In genomic region chr5:122285029-122285766, GRCm38 (mm10) we compare ENCODE assay signal across 8 mouse cellular contexts. TPM values are rescaled to one million over a fixed set of nuclear protein-coding genes. Genes with fewer than 3 reads are reported as not detected.
DNase-seq lines count a peak whose midpoint lies in the region; ATAC-seq and TF ChIP-seq lines count a peak whose summit lies in the region.

No protein-coding gene starts in this region.

- peak; percentile 19; the same call in 1 of the 2 replicates for TF ChIP-seq CTCF in kidney, postnatal 0 days (IDR thresholded peaks at IDR 0.05; ENCODE audit: low read depth)
- no peak for TF ChIP-seq CTCF in small intestine, adult 2 months (IDR thresholded peaks at IDR 0.05; ENCODE audit: extremely low read depth, insufficient read length, insufficient replicate concordance, low read depth, low read length)

- no peaks in the 10 kb centered on the region for H3K9me3 ChIP-seq in ES-E14 (ENCODE audit: control insufficient read depth, insufficient read depth, low read depth, low read length)
- 0 out of 2 replicates have a peak, but pooled peaks cover 3% of the 10 kb centered on the region for H3K9me3 ChIP-seq in embryonic facial prominence, embryonic 14.5 days (ENCODE audit: control insufficient read depth, low read length)
- H3K9me3 ChIP-seq in heart, embryonic 14.5 days (ENCODE audit: control insufficient read depth, low read length): no peaks in the 10 kb centered on the region
- H3K9me3 ChIP-seq in kidney, postnatal 0 days (replicated peaks; ENCODE audit: low read length): no peaks in the 10 kb centered on the region

- peak overlapping the region; percentile 84 for H3K9ac ChIP-seq in ES-E14 (ENCODE audit: insufficient read depth, low read depth, low read length, poor library complexity, severe bottlenecking)
- H3K9ac ChIP-seq in embryonic facial prominence, embryonic 14.5 days (ENCODE audit: low read depth, low read length): peak overlapping the region; percentile 88
- H3K9ac ChIP-seq in heart, embryonic 14.5 days (ENCODE audit: low read length): peak overlapping the region; percentile 95
- peak overlapping the region; percentile 94 for H3K9ac ChIP-seq in kidney, postnatal 0 days (ENCODE audit: low read depth, low read length)

- peaks cover 5% of the 10 kb centered on the region for H3K36me3 ChIP-seq in ES-E14 (ENCODE audit: control insufficient read depth, insufficient read depth, low read length, poor library complexity, severe bottlenecking)
- 0 out of 2 replicates have a peak, but pooled peaks cover 14% of the 10 kb centered on the region for H3K36me3 ChIP-seq in embryonic facial prominence, embryonic 14.5 days (ENCODE audit: control insufficient read depth, insufficient read depth, low read length)
- peaks cover 13% of the 10 kb centered on the region for H3K36me3 ChIP-seq in heart, embryonic 14.5 days (ENCODE audit: control insufficient read depth, insufficient read depth, low read length)
- H3K36me3 ChIP-seq in kidney, postnatal 0 days (ENCODE audit: insufficient read depth, low read length): no peaks in the 10 kb centered on the region
- H3K36me3 ChIP-seq in small intestine, adult 2 months (ENCODE audit: control insufficient read depth, insufficient read depth, low read length): peaks cover 1% of the 10 kb centered on the region; the same call in 1 of the 2 replicates

- peak overlapping the region; percentile 99 for H3K4me2 ChIP-seq in embryonic facial prominence, embryonic 14.5 days (ENCODE audit: low read depth, low read length)
- H3K4me2 ChIP-seq in heart, embryonic 14.5 days (ENCODE audit: low read length): peak overlapping the region; percentile 97
- peak overlapping the region; percentile 87 for H3K4me2 ChIP-seq in kidney, postnatal 0 days (ENCODE audit: low read length)

- peak; percentile 20; the same call in 1 of the 2 replicates for TF ChIP-seq POLR2A in small intestine, adult 2 months (IDR thresholded peaks at IDR 0.05; ENCODE audit: low read depth, low read length)

- DNase-seq in ES-E14 (ENCODE audit: low read depth, low spot score): no peak
- peak; percentile 83 for DNase-seq in adrenal gland, postnatal 14 days
- peak; percentile 55 for DNase-seq in embryonic facial prominence, embryonic 14.5 days (ENCODE audit: low spot score)
- DNase-seq in kidney, postnatal 0 days (ENCODE audit: low spot score): peak; percentile 64
- peak; percentile 52 for DNase-seq in lung, postnatal 14 days
- DNase-seq in natural killer cell, adult 2 months (ENCODE audit: low spot score in 2 of 2): no peak

- H3K27me3 ChIP-seq in embryonic facial prominence, embryonic 14.5 days (replicated peaks; ENCODE audit: control insufficient read depth, insufficient read depth, low read length): no peaks in the 10 kb centered on the region
- H3K27me3 ChIP-seq in heart, embryonic 14.5 days (ENCODE audit: control insufficient read depth, insufficient read depth, low read length): no peaks in the 10 kb centered on the region
- H3K27me3 ChIP-seq in kidney, postnatal 0 days (ENCODE audit: insufficient read depth, low read length): no peaks in the 10 kb centered on the region
- H3K27me3 ChIP-seq in small intestine, adult 2 months (ENCODE audit: control insufficient read depth, insufficient read depth, low read length): no peaks in the 10 kb centered on the region

- peaks cover 4 to 5% of the 10 kb centered on the region in 2 experiments for H3K4me1 ChIP-seq in ES-E14 (ENCODE audit: control insufficient read depth in 2 of 2, insufficient read depth in 2 of 2, low read length in 2 of 2, poor library complexity in 1 of 2)
- peaks cover 19% of the 10 kb centered on the region for H3K4me1 ChIP-seq in embryonic facial prominence, embryonic 14.5 days (ENCODE audit: control insufficient read depth, insufficient read depth, low read length)
- H3K4me1 ChIP-seq in heart, embryonic 14.5 days (ENCODE audit: control insufficient read depth in 2 of 2, insufficient read depth in 2 of 2, low read length in 2 of 2): peaks cover 13 to 39% of the 10 kb centered on the region in 2 experiments
- H3K4me1 ChIP-seq in kidney, postnatal 0 days (replicated peaks; ENCODE audit: insufficient read depth, low read length): peaks cover 12% of the 10 kb centered on the region; the same call in 1 of the 2 replicates
- H3K4me1 ChIP-seq in small intestine, adult 2 months (ENCODE audit: control insufficient read depth, insufficient read depth, insufficient read length, low read length): peaks cover 38% of the 10 kb centered on the region; the same call in 1 of the 2 replicates

- WGBS in embryonic facial prominence, embryonic 14.5 days: under 1% methylated on average over 19 of the region's 34 CpGs
- under 1% methylated on average over 34 of the region's 34 CpGs for WGBS in heart, embryonic 14.5 days
- WGBS in kidney, postnatal 0 days: 2% methylated on average over 33 of the region's 34 CpGs
- 1% methylated on average over 34 of the region's 34 CpGs for WGBS in small intestine, adult 2 months

- ATAC-seq in embryonic facial prominence, embryonic 14.5 days (ENCODE audit: low read depth): no peak
- ATAC-seq in heart, embryonic 14.5 days (ENCODE audit: insufficient number of reproducible peaks, insufficient read depth, low FRiP score, low read depth): peak; percentile 38
- peak; percentile 25; the same call in 1 of the 2 replicates for ATAC-seq in kidney, postnatal 0 days (replicated peaks; ENCODE audit: low FRiP score, low read depth)

- H3K27ac ChIP-seq in ES-E14 (ENCODE audit: insufficient read depth, low read depth, low read length, poor library complexity, severe bottlenecking): no peak overlapping the region
- H3K27ac ChIP-seq in embryonic facial prominence, embryonic 14.5 days (replicated peaks; ENCODE audit: low read depth, low read length): no peak overlapping the region; the same call in 1 of the 2 replicates
- peak overlapping the region; percentile 45 to 86 for H3K27ac ChIP-seq in heart, embryonic 14.5 days (replicated peaks in 1 of 2; ENCODE audit: control insufficient read depth in 1 of 2, insufficient read depth in 1 of 2, low read depth in 2 of 2, low read length in 2 of 2)
- peak overlapping the region; percentile 92; the same call in 1 of the 2 replicates for H3K27ac ChIP-seq in kidney, postnatal 0 days
- peak overlapping the region; percentile 71 for H3K27ac ChIP-seq in small intestine, adult 2 months (ENCODE audit: insufficient read depth, low read depth, low read length)

- peak overlapping the region; percentile 90 to 97 for H3K4me3 ChIP-seq in ES-E14 (ENCODE audit: insufficient read depth in 1 of 2, low read depth in 1 of 2, low read length in 2 of 2, poor library complexity in 1 of 2, severe bottlenecking in 1 of 2)
- peak overlapping the region; percentile 97 for H3K4me3 ChIP-seq in embryonic facial prominence, embryonic 14.5 days (ENCODE audit: low read depth, low read length)
- H3K4me3 ChIP-seq in heart, embryonic 14.5 days (ENCODE audit: control insufficient read depth in 1 of 2, insufficient read depth in 1 of 2, low read depth in 1 of 2, low read length in 2 of 2): peak overlapping the region; percentile 63 to 97
- peak overlapping the region; percentile 98 for H3K4me3 ChIP-seq in kidney, postnatal 0 days (replicated peaks; ENCODE audit: low read depth, low read length)
- peak overlapping the region; percentile 88 for H3K4me3 ChIP-seq in small intestine, adult 2 months (ENCODE audit: low read depth, low read length)

- in situ Hi-C loops in ES-E14 (cut with MboI; ENCODE audit: low sequenced_read_pairs in 2 of 2, unreplicated experiment in 2 of 2): no loop called here

TF ChIP-seq in ES-E14, 5 proteins besides CTCF, POLR2A, EP300 and RAD21:
- no peak for TF ChIP-seq MAFK (IDR thresholded peaks at IDR 0.05; ENCODE audit: insufficient read depth, low read depth, low read length)
- no peak for TF ChIP-seq CHD2 (IDR thresholded peaks at IDR 0.05; ENCODE audit: low read depth, low read length)
- no peak for TF ChIP-seq ZNF384 (IDR thresholded peaks at IDR 0.05; ENCODE audit: low read depth, low read length)
- no peak for TF ChIP-seq ZC3H11A (IDR thresholded peaks at IDR 0.05; ENCODE audit: borderline replicate concordance, low read depth, low read length)
- no peak for TF ChIP-seq HCFC1 (IDR thresholded peaks at IDR 0.05; ENCODE audit: borderline replicate concordance, insufficient read depth, low read length)

RNA-seq across cellular contexts. Expression of gene Pptc7, which starts 1.0 kb away (rescaled TPM):
- 21.1 and 21.2 TPM in 2 replicates for total RNA-seq in ES-E14 (2012; rRNA removed)
- 42.4 and 44.7 TPM in 2 replicates for total RNA-seq in adrenal gland, postnatal 14 days (2021)
- 7.9 and 8.1 TPM in 2 replicates for polyA plus RNA-seq in embryonic facial prominence, embryonic 14.5 days (2014; fragmentation: Nextera tagmentation; extraction: Ambion mirVana)
- polyA plus RNA-seq in heart, embryonic 14.5 days (2014; fragmentation: Nextera tagmentation; extraction: Ambion mirVana): 13.0 and 16.3 TPM in 2 replicates
- polyA plus RNA-seq in kidney, postnatal 0 days (2015; fragmentation: Nextera tagmentation; extraction: Ambion mirVana): 10.4 and 12.1 TPM in 2 replicates
- 12.5 and 20.1 TPM in 2 replicates for polyA plus RNA-seq in small intestine, adult 2 months (2012; rRNA removed)

RNA-seq across cellular contexts. Expression of gene Tctn1, which starts 20.9 kb away (rescaled TPM):
- total RNA-seq in ES-E14 (2012; rRNA removed): 15.4 and 23.7 TPM in 2 replicates
- 12.7 and 14.5 TPM in 2 replicates for total RNA-seq in adrenal gland, postnatal 14 days (2021)
- polyA plus RNA-seq in embryonic facial prominence, embryonic 14.5 days (2014; fragmentation: Nextera tagmentation; extraction: Ambion mirVana): 5.1 and 7.3 TPM in 2 replicates
- 3.4 and 3.7 TPM in 2 replicates for polyA plus RNA-seq in heart, embryonic 14.5 days (2014; fragmentation: Nextera tagmentation; extraction: Ambion mirVana)
- polyA plus RNA-seq in kidney, postnatal 0 days (2015; fragmentation: Nextera tagmentation; extraction: Ambion mirVana): 5.2 and 6.6 TPM in 2 replicates
- polyA plus RNA-seq in small intestine, adult 2 months (2012; rRNA removed): 5.8 and 12.5 TPM in 2 replicates

Comparison
In these comparisons a context has a peak if more than half of its experiments do, and no peak if none do; other contexts are left out.
1. DNase-seq: peak in adrenal gland, postnatal 14 days (single experiment), embryonic facial prominence, embryonic 14.5 days (single experiment), kidney, postnatal 0 days (single experiment) and lung, postnatal 14 days (single experiment); none in ES-E14 (single experiment) and natural killer cell, adult 2 months (0 of 2).
2. H3K27ac ChIP-seq: peak in heart, embryonic 14.5 days (2 of 2), kidney, postnatal 0 days (single experiment) and small intestine, adult 2 months (single experiment); none in ES-E14 (single experiment) and embryonic facial prominence, embryonic 14.5 days (single experiment).
3. Peak in every context shown above with its lines, with median percentiles within 50 percentile points of each other: H3K4me3 ChIP-seq, H3K9ac ChIP-seq and H3K4me2 ChIP-seq.